Mouse (Mus musculus): Measurements from ENCODE around the gene B4galnt1. TPM values are rescaled to one million over a fixed set of nuclear protein-coding genes. Genes with fewer than 3 reads are reported as not detected.
"Not testable (repeated sequence)": the region's sequence is repeated elsewhere in the genome, so short reads cannot be mapped to it uniquely, and the experiment has no call there.

B4galnt1 gene
- total RNA-seq, 2 experiments from 2014 or later = 7.8 to 8.6 TPM

DNA sequence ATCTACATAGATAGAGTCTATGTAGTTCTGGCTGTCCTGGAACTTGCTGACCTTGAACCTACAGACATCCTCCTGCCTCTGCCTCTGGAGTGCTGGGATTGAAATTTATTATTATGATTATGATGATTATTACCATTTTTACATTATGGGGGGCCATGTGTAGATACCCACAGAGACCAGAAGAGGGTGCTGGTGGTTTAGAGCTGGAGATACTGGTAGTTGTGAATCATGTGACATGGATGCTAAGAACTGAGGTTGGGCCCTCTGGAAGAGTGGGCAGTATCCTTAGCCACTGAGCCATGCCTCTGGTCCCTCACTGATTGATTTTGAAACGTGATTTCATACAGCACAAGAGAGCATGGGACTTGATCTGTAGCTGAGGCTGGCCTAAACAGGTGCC, 21.4 kb downstream of the B4galnt1 start:
- DNase-seq (ENCODE audit: low spot score in 2 of 2) = no peak

DNA sequence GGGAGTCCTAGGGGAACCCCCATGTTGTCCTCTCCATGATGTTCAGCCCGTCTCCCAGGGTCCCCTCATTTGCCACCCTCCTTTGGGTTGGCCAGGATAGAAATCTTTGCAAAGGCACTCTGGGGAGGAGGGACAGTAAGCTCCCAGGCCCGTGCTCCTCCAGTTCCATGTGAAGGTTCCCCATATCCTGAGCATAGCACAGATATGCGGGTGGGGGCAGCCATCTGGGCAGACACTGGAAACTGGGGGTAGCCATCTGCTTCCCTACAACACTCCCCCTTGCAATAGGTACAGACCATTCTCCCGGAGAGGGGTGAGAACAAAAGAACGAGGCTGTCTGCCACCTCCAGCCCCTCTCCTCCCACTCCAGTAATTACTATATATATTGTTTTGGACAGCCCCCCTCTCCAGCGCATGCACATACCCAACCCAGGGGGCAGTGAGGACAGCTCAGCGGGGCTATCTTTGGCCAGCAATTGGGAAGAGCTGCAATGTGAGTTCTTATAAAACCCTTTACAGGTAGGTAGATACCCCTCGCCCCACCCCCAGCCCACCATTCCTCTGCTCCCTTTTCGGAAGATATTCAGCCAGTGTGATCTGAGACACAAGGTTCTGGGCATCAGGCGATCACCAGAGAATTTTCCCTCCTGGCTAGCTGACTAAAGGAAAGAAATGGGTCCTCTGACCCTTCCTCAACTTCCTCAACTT, 22.5 kb downstream of the B4galnt1 start:
- DNase-seq (ENCODE audit: low spot score in 2 of 2) = no peak

DNA sequence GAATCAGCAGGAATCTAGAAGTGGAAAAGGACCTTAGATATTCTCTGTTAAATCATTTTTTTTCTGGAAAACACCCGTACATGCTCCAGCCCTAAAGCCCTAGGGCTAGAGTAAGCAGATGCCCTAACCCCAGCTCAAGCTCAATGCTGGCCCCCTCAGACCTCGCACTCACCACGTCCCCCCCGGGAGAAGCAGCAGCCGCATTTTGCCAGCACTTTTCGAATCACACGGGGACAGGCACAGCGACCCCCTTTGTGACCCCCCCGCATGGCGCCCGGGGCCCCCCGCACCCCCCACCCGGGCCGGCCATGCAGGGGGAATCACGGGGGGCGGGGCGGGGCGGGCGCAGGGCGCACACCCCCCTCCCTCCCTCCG, 23.0 kb downstream of the B4galnt1 start:
- DNase-seq (ENCODE audit: low spot score in 2 of 2) = no peak

DNA sequence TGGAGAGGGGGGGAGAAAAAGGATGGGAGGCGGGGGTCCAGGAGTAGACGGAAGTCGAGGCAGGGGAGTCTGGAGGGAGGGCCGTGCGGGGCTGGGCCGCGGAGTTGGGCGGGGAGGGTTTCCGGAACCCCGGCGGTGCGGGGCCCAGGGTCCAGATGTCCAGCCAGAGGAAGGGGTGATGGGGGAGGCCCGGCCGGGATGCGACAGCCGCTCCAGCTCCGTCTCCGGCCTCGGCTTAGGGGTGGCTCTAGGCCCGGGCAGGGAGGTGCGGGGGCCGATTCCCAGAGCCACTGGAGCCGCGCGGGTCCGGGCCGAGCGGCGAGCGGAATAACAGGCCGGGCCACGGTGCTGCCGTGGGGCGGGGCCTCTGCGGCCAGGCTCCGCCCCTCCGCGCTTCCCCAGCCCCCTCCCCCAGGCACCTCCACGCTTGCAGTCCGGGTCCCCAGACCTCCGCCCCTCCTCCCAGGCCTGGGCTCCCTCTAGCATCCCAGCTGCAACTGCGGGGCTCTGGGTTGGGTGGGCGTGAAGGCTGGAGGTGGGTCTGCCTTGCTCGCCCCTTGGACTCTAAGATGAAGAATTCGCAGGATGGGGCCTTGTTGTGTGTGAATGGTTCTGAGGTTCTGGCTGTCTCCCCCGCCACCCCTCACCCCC, 23.6 kb downstream of the B4galnt1 start:
- peak; percentile 58 to 64 for DNase-seq (ENCODE audit: low spot score in 2 of 2)

DNA sequence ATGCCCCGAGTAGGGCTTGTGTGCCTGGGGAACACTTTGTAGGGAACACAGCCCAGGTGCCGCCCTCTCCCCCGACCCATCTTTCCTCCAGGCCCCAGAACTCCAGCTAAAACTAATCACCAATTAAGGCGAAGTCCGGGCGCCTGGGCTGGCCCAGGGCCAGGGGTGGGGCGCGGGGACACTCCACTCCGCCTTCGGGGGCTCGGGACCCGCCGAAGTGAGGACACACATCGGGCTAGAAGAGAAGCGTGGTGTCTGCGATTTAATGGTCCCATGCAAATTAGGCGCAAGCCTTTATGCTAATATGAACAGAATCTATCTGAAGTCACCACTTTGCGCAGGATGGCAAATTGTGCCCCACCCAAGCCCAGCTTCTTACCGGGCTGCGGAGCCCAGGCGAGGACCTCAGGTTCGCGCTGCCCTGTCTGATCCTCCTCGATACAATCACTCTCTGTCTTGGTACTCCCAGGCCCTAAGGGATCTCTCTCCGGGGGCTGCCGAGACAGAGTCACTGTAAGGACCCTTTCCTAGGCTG, 24.2 kb downstream of the B4galnt1 start:
- peak in 1 of 2 experiments; percentile 28 for DNase-seq (ENCODE audit: low spot score in 2 of 2)

DNA sequence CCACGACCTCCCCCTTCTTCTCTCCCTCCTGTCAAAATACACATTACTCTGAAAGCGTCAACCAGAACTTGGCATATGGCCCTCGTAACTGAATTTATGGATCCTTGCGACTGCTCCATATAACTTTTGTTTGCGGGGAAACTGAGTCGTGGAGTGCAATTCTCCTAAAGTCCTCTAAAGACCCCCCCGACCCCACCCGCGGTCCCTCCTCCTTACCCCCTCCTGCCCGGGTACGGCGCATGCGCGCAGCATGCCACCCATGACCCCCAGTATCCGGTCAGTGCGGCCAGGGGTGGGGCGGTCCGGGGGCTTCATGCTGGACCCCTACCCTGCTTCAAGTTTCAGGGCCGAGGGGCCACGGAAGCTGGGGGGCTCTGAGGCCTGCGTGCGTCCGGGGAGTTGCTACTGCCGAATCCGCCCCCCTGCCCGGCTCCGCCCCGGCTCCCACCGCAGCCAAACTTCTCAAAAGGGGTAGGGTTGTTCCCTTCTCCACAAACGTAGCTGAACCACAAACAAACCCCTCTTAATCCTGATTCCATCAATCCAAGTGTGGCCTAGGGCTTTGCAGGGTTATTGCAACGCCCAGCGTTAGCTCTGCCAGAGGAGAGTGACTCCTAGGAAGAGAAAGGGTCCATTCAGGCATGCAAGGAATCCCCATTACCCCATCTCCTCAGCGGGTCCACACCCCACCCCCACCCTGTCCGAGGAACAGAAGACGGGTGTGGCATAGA, 24.8 kb downstream of the B4galnt1 start, which contains the start of gene Arhgef25:
Gene Arhgef25, minus strand, starts transcription at position 433 of the 731 bp plus-strand sequence.
- peak; percentile 35 to 50 for DNase-seq (ENCODE audit: low spot score in 2 of 2)

DNA sequence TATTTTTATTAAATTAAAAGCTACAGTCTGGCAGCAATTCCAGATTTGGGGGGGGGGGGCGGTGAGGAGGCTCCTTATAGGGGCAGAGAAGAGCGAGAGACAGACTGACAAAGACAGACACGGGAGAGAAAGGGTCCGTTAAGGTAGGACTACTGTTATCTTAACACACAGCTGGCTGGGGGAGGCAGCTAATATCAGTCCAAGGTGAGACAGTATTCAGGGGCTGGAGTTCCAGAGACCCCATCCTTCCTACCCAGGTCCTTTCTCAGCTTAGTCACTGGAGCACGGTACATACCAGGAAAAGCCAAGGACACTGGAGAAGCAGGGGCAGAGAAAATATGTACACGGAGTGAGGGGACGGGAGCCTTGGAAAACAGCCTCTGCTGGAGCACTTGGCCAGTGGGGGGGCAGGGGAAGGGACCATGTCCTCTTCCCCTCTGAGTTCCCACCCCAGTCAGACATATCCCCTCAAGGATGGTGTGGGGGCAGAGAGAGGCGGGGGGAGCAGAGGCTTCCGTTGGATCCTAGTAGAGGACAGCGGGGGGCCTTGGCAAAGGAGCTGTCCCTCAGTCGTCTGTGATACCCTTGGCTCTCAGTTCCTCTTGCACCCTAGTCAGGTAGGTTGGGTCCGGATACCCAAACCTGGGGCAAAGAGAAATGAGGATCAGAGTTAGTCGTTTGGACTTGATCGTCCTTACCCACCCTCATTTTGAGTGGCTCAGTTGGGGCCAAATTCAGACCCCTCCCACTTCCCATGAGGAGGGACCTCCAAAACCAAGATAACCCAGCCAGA, 25.6 kb downstream of the B4galnt1 start:
- DNase-seq (ENCODE audit: low spot score in 2 of 2) = no peak

DNA sequence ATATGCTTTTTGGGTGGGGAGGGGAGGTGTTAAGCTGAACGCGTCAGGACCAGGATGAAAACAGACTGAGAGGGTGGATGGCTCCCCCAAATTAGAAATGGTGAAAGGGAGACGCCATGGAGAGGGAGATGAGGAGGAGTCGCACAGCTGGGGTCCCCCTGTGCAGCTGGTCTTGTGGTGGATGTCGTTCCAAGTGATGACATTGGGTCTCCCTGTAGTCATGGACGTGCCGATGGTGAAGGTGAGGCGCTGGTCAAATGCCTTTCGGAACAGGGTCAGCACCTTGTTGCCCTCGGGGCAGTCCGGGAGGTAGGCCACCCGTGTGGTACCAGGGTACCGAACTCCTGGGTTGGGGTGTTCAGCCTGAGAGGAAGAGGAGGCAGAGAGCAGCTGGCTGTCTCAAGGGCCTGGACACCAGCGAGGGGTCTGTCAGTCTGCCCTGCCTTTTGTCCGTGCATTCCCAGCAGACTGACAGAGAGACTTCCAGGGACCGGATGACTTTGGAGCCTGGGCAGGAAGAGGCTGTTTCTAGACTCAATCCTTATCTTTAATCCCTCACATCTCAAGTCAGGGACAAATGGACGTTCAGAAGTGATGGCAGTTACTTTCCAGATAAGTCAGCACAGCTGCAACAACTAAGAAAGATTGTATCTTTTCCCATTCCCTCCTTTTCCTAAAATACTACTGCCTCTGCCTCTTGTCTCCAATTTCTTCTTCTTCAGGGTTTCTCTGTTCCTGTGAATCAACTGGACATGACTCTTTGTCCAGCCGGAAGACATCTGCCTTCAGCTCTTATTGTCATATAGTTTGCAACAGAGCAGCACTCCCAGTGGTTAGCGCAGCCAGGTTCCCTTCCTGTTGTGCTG, 26.4 kb downstream of the B4galnt1 start:
- DNase-seq (ENCODE audit: low spot score in 2 of 2) = no peak

DNA sequence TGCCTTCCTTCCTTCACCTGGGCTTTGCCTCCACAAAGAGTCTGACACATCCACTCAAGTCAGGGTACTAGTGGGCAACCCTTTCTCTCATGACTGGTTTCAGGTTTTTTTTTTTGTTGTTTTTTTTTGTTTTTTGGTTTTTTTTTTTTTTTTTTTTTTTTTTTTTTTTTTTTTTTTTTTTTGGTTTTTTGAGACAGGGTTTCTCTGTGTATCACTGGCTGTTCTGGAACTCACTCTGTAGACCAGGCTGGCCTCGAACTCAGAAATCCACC, 27.0 kb downstream of the B4galnt1 start:
- DNase-seq (ENCODE audit: low spot score in 2 of 2) = not testable (repeated sequence)

DNA sequence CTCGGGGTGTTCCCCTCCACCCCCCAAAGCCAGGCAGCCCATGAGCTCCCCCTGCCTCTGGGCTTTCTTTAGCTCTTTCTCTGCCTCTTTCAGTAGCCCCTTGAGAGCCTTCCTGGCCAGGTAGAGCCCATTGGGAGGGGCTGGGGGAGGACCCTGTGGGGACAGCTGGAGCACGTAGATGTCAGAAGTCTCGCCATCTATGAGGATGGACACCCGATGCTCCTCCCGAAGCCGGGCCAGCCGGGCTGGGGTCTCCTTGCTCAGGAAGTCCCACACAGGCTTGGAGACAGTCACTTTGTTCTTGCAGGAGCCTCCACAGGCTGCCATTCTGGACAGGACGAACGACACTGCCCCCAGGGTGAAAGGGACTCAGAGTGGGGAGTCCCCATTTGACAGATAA, 28.0 kb downstream of the B4galnt1 start:
- no peak for DNase-seq (ENCODE audit: low spot score in 2 of 2)

DNA sequence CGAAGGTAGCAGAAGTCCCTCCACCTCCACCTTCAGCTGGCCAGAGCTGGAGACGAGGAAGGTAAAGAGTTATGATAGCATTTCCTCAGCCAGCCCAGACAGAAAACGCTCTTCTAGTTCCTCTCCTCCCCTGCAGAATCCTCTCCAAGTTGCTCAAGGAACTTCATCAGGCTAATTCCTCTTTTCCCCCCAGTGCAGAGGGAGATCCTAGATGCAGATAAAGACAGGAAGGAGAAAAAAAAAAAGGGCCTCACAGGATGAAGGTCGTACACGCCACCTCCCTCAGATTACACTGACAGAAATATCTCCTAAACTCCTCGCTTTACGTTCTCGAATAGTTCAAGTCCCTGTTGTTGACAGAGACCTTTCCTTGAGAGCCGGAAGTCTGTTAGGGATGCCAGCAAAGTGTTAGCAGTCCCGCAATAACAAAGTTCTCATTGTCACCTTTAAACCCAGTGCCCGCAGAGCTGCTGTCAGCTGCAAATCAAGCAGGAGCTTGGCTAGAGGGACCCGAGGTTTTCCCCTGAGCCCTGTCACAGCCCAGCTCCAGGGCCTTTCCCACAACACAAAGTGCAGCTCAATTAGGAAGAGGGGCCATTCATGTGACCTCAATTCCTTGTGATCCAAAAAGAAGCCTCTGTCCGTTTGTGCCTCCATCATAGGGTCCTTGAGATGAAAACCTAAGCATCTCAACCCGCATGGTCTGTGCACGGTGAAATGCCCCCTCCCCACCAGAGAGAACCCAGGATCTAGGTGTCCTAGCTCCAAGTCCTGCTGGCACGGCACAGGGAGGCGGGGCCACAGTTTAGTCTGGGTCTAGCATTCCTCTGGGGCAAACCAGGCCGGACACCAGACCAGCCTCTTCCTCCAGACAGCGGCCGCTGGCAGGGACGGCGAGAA, 29.7 kb downstream of the B4galnt1 start:
- peak; percentile 58 to 66 for DNase-seq (ENCODE audit: low spot score in 2 of 2)

DNA sequence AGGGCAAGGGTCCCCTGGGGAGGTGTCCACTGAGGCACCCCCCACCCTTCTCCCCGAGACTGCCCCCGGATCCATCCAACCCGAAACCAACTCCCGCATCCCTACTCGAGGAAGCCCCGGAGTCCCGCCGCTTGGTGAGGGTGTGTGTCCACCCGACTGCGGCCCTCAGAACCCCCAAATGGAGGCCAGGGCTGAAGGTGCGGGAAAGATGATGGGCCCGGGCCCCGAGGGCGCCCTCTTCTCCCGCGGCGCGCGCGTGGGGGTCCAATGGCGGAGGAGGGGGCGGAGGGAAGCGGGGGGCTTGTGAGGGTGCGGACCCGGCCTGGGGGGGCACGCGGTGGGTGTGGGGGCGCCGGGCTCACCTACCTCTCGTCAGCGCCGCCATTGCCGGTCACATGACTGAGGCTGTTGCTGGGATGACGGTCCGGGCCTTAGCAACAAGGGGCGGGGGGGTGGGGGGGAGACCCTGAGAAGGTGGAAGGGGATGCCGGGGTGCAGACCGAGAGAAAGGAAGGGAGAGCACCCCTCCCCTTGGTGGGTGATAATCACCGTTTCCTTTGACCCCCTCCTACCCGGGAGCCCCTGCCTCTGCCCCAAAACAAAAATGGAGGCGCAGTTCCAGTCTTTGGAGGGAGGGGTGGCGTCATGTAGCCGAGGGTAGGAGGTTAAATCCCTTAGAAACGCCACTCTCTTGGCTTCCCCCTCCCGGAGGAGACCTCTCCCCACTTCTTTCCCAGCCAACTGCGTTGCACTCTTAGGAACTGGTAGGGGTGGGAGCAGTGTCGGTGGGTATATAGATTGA, 30.5 kb downstream of the B4galnt1 start, which contains the start of gene Dtx3:
Gene Dtx3, minus strand, starts transcription at position 401 of the 802 bp plus-strand sequence.
- peak in 1 of 2 experiments; percentile 28 for DNase-seq (ENCODE audit: low spot score in 2 of 2)

DNA sequence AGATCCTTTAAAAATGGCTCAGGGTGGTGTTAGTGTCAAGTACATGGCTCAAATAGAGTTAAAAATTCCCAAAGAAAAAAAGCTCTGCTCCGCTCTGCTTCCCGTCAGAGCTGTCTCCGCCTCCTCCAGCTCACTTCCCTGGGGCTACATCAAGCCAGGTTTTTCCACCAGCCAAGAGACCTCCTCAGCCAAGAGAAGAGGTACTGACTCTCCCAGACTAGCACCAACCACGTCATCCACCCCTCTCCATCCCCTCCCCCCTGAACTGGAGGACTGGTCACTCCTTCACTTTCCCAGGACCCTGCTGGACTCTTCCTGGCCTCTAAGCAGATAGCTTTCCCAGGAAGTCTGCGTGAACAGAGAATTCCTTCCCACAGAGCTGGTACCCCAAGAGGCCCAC, 31.4 kb downstream of the B4galnt1 start:
- DNase-seq (ENCODE audit: low spot score in 2 of 2) = peak in 1 of 2 experiments; percentile 38

DNA sequence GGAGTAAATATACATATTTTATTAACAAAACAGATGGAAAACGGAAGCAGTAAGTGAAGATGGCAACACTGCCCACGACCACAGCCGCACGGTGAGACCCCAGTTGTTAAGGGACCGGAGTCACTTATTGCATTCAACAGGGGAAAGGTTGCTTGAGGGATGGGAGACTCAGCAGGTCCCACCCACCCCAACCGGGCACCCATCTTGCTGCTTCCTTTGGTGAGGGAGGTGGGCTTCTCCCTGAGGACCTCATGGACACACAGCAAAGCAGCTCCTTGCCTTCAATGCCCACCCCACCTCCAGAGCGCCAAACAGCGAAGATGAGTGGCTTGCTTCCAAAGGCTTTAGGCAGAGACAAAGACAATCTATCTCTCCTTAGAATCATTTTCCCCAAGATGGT, 32.1 kb downstream of the B4galnt1 start:
- no peak for DNase-seq (ENCODE audit: low spot score in 2 of 2)

DNA sequence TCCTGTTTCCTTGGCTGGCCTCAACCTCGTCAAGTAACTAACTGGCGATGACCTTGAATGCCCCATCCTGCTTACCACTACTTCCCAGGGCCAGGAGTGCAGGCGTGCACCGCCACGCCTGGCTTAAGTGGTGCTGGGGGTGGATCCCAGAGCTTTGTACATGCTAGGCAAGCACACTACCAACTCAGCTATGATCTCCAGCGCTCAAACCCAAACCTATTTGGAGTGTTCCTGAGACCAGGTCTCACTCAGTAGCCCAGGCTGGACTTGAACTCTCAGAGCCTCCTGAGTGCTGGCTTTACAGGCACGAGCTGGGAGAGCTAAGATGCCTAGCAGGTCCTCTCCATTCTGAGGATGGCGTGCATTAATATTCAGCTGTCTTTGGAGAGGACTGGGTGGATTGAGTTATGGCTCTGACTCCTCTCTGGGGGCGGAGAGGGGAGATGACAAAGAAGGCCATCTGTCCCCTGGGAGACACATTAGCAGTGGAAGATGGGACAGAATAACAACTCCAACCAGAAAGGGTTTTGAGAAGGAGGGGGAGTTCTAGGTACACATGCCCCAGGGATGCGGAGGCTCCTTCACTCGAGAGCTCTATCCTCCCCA, 32.6 kb downstream of the B4galnt1 start:
- no peak for DNase-seq (ENCODE audit: low spot score in 2 of 2)

DNA sequence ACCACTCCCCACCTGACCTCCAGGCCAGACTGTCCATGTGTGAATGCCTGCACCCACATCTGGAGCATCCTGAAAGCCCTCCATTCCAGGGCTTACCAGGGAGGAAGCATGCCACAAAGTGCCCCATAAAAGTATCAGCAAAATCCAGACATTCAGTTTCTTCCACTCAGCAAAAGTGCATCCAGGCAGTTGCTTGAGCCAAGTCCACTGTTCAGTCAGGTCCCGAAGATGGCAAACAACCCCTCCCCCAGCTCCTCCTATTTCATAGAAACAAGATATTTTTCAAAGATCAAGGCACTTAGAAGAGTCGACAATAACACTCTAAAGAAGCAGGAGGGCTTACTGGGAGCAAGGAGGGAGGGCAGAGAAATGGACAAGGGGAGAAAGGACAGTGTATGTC, 33.5 kb downstream of the B4galnt1 start:
- DNase-seq (ENCODE audit: low spot score in 2 of 2) = no peak

DNA sequence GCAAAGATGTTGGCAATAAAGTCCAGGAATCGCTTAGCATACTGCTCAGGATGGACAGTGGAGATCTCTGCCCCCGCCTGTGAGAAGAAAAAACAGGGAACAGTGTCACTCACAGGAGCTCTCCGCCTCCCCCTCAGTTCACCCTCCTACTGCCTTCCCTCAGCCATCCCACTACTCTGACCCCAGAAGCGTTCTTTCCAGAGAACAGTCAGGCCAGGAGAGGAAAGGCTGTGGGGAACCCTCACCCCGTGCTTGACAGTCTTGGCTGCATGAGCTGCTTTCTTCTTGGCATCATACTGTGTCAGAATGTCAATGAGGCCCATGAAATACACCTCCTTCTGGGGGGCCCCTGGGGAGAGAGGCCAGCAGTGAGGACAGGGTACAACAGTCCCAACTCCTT, 34.0 kb downstream of the B4galnt1 start:
- DNase-seq (ENCODE audit: low spot score in 2 of 2) = no peak

DNA sequence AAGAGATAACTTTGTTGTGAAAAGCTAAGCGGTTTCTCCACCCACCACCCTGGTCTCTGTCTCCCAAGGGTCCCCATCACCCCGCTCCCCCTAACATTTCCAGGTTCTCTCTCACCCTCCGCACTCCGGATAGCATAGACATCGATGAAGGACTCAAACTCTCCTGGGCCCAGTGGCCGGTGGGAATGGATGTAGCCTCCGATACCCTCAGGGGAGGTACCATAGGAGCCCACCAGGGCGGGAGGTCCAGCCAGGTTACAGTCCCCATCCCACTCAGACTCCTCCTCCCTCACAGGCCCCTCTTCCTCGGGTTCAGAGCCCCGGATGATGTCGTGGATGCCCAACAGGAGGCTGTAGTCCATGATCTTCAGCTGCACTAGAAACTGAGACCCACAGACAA, 34.4 kb downstream of the B4galnt1 start:
- no peak for DNase-seq (ENCODE audit: low spot score in 2 of 2)

Data from adrenal gland, adult 18-20 months (tissue).